Mouse (Mus musculus) CH12.LX (cell line): Measurements from ENCODE around the gene Iqcf3.

Experiments used
- CTCF ChIP-seq, 2 experiments: IDR thresholded peaks in 1 of 2; conservative IDR thresholded peaks in 1 of 2; 2 replicates each; pipeline ENCODE4 v1.5.1; 2011 to 2012; ENCODE audit warnings: low read depth in 2 of 2, low read length in 2 of 2, improper control_type of control experiment in 1 of 2, inconsistent platforms in 1 of 2, mild to moderate bottlenecking in 1 of 2, moderate library complexity in 1 of 2
- ELF1 ChIP-seq: IDR thresholded peaks from 2 replicates; pipeline ENCODE4 v1.6.1; 2014; ENCODE audit warnings: low read depth, mild to moderate bottlenecking, inconsistent platforms, low read length, improper control_type of control experiment
- MEF2A ChIP-seq: IDR thresholded peaks from 2 replicates; pipeline ENCODE4 v1.6.1; 2014; ENCODE audit warnings: low read depth, mild to moderate bottlenecking, inconsistent platforms, low read length, improper control_type of control experiment, borderline replicate concordance
- POLR2A ChIP-seq: IDR thresholded peaks from 2 replicates; pipeline ENCODE4 v1.6.1; 2011; ENCODE audit warnings: low read depth, mild to moderate bottlenecking, improper control_type of control experiment, low read length
- POLR2AphosphoS2 ChIP-seq: IDR thresholded peaks from 2 replicates; pipeline ENCODE4 v1.6.1; 2011; ENCODE audit warnings: low read depth, low read length, improper control_type of control experiment
- SIN3A ChIP-seq: IDR thresholded peaks from 2 replicates; pipeline ENCODE4 v1.6.1; 2012; ENCODE audit warnings: low read length, improper control_type of control experiment, inconsistent platforms
- USF2 ChIP-seq: conservative IDR thresholded peaks from 2 replicates; pipeline ENCODE4 v1.6.1; 2011; ENCODE audit warnings: low read depth, low read length, improper control_type of control experiment
- ZKSCAN1 ChIP-seq: IDR thresholded peaks from 2 replicates; pipeline ENCODE4 v1.6.1; 2012; ENCODE audit warnings: low read depth, inconsistent platforms, low read length, improper control_type of control experiment, borderline replicate concordance

DNA sequence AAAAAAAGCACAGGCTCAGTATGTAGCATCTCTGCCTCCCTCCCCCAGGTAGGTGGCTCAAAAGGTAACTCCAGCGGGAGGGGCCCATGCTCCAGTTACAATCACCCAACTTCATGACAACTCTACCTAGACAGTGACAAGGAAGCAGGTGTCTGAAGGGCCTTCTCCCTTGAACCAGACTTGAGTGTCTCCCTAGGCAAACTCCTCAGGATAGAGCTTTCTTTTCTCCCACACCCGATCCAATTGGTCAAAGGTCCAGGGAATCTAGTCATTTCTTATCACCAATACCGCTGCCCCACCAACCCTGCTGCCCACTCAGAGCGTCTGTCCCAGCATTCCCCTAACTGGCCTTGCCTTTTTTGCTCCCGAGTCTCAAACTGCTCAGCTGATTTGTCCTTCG lies 94.7 kb downstream of the Iqcf3 start:
- TF ChIP-seq POLR2A: no peak
- no peak for TF ChIP-seq POLR2AphosphoS2
- no peak for TF ChIP-seq ZKSCAN1
- TF ChIP-seq ELF1: no peak
- TF ChIP-seq MEF2A: no peak
- TF ChIP-seq USF2: no peak
- no peak for TF ChIP-seq CTCF (conservative IDR thresholded peaks at IDR 0.05 in 1 of 2, IDR thresholded peaks at IDR 0.05 in 1 of 2; ENCODE audit: low read depth in 2 of 2, low read length in 2 of 2)
- TF ChIP-seq SIN3A: no peak
